Mouse (Mus musculus) heart, embryonic 12.5 days (tissue): ENCODE data around the gene Eif4g3. TPM values are rescaled to one million over a fixed set of nuclear protein-coding genes. Genes with fewer than 3 reads are reported as not detected.

Experiments used
- microRNA-seq: library from miRNA; unstranded; fragments of <30 nt; microRNA quantifications from one replicate; pipeline ENCODE4, GENCODE M21; 2017
- polyA plus RNA-seq: library from polyadenylated mRNA; unstranded; fragments of >200 nt; fragmentation: Nextera tagmentation; extraction: Ambion mirVana; gene quantifications from 2 replicates; pipeline ENCODE4 v1.2.1, GENCODE M21; 2016

Gene Eif4g3
- polyA plus RNA-seq, 1 experiment from 2014 or later, result 32.7 TPM

Small RNA genes lying within 50 kb of the gene (microRNA-seq; reads per million reads assigned to microRNA genes)
- not detected for gene Mir6399

Other genes starting within 250 kb of the Eif4g3 start
- gene Alpl, start 196.6 kb upstream of the Eif4g3 start, polyA plus RNA-seq, result 1.7 and 2.2 TPM in 2 replicates
- 122 and 144 TPM in 2 replicates for gene Ece1, start 130.8 kb upstream of the Eif4g3 start, polyA plus RNA-seq
- gene Hp1bp3, start 223.3 kb downstream of the Eif4g3 start, polyA plus RNA-seq, result 109 and 114 TPM in 2 replicates